Mouse (Mus musculus): ENCODE results near the gene Gm20388. TPM values are rescaled to one million over a fixed set of nuclear protein-coding genes. Genes with fewer than 3 reads are reported as not detected.

The Gm20388 gene
- total RNA-seq, 2 experiments from 2014 or later = 10.7 TPM; not detected in 1

GRCm38 (mm10) chr8:123734486-123734885 is 3823.8 kb downstream of the Gm20388 start:
- DNase-seq (ENCODE audit: low spot score in 2 of 2) = no peak

GRCm38 (mm10) chr8:123736974-123737373 is 3826.3 kb downstream of the Gm20388 start:
- no peak for DNase-seq (ENCODE audit: low spot score in 2 of 2)

- no peak for DNase-seq (ENCODE audit: low spot score in 2 of 2)
These were observed 3829.6 kb downstream of the Gm20388 start for GRCm38 (mm10) chr8:123740263-123740662.

GRCm38 (mm10) chr8:123741232-123741631 is 3830.6 kb downstream of the Gm20388 start:
- no peak for DNase-seq (ENCODE audit: low spot score in 2 of 2)

GRCm38 (mm10) chr8:123746488-123746887 is 3835.8 kb downstream of the Gm20388 start:
- DNase-seq (ENCODE audit: low spot score in 2 of 2) = no peak

GRCm38 (mm10) chr8:123747772-123748171 is 3837.1 kb downstream of the Gm20388 start:
- DNase-seq (ENCODE audit: low spot score in 2 of 2) = no peak

GRCm38 (mm10) chr8:123750171-123750693 is 3839.6 kb downstream of the Gm20388 start:
- DNase-seq (ENCODE audit: low spot score in 2 of 2) = no peak

GRCm38 (mm10) chr8:123752773-123753468 is 3842.3 kb downstream of the Gm20388 start:
- no peak for DNase-seq (ENCODE audit: low spot score in 2 of 2)

GRCm38 (mm10) chr8:123753604-123754375 is 3843.1 kb downstream of the Gm20388 start:
- no peak for DNase-seq (ENCODE audit: low spot score in 2 of 2)

- no peak for DNase-seq (ENCODE audit: low spot score in 2 of 2)
These were observed 3844.1 kb downstream of the Gm20388 start for GRCm38 (mm10) chr8:123754538-123755431.

GRCm38 (mm10) chr8:123756901-123757300 is 3846.3 kb downstream of the Gm20388 start:
- DNase-seq (ENCODE audit: low spot score in 2 of 2) = no peak

GRCm38 (mm10) chr8:123758935-123759334 is 3848.3 kb downstream of the Gm20388 start:
- DNase-seq (ENCODE audit: low spot score in 2 of 2) = no peak

GRCm38 (mm10) chr8:123759933-123760332 is 3849.3 kb downstream of the Gm20388 start:
- DNase-seq (ENCODE audit: low spot score in 2 of 2) = no peak

- no peak for DNase-seq (ENCODE audit: low spot score in 2 of 2)
These were observed 3849.9 kb downstream of the Gm20388 start for GRCm38 (mm10) chr8:123760579-123760978.

- DNase-seq (ENCODE audit: low spot score in 2 of 2) = no peak
These were observed 3850.7 kb downstream of the Gm20388 start for GRCm38 (mm10) chr8:123761266-123761882.

- DNase-seq (ENCODE audit: low spot score in 2 of 2) = no peak
These were observed 3851.2 kb downstream of the Gm20388 start for GRCm38 (mm10) chr8:123761883-123762270.

- DNase-seq (ENCODE audit: low spot score in 2 of 2) = no peak
These were observed 3852.7 kb downstream of the Gm20388 start for GRCm38 (mm10) chr8:123763355-123763754.

GRCm38 (mm10) chr8:123764671-123765070 is 3854.0 kb downstream of the Gm20388 start:
- no peak for DNase-seq (ENCODE audit: low spot score in 2 of 2)

- DNase-seq (ENCODE audit: low spot score in 2 of 2) = no peak
These were observed 3855.9 kb downstream of the Gm20388 start for GRCm38 (mm10) chr8:123766516-123766915.

GRCm38 (mm10) chr8:123767874-123768273 is 3857.2 kb downstream of the Gm20388 start:
- DNase-seq (ENCODE audit: low spot score in 2 of 2) = no peak

All from layer of hippocampus, adult 18-20 months (tissue).